Comparison of ENCODE assay signal across 12 mouse cellular contexts in genomic region chr13:55976911-55977381, GRCm38 (mm10).
DNase-seq lines count a peak whose midpoint lies in the region; ATAC-seq lines count a peak whose summit lies in the region.
"Had no signal": no experiment of that assay in that cellular context is flagged by ENCODE, and none has a peak within 500 bp of the region (broad histone marks: within the 10 kb centered on the region; RNA-seq: fewer than 3 reads in every experiment).

No protein-coding gene starts in this region.

- no peaks in the 10 kb centered on the region for H3K9me3 ChIP-seq in heart, embryonic 11.5 days (replicated peaks; ENCODE audit: control insufficient read depth, low read length)
- no peaks in the 10 kb centered on the region for H3K9me3 ChIP-seq in limb, embryonic 15.5 days

- no peak for DNase-seq in heart, adult 8-10 months (ENCODE audit: low spot score)
- peak; percentile 81 for DNase-seq in NIH3T3 (ENCODE audit: low read depth)
- DNase-seq in forelimb bud, embryonic 11.5 days (ENCODE audit: low read depth, low spot score) = peak; percentile 26
- DNase-seq in Muller cell, postnatal 12 days (ENCODE audit: inconsistent ontology term) = no peak
- no peak for DNase-seq in left cerebral cortex, postnatal 14 days (ENCODE audit: low spot score in 2 of 2)
- DNase-seq: kidney, adult 2 months; right cerebral cortex, adult 18-20 months had no signal

- intact Hi-C loops in left cerebral cortex, postnatal 14 days (cut with DNase I) = no loop called here

- H3K27ac ChIP-seq in heart, embryonic 11.5 days (ENCODE audit: low read depth, low read length) = peak overlapping the region; percentile 65; the same call in 1 of the 2 replicates
- H3K27ac ChIP-seq in limb, embryonic 15.5 days = no peak overlapping the region

- no peaks in the 10 kb centered on the region for H3K36me3 ChIP-seq in heart, embryonic 11.5 days (ENCODE audit: control insufficient read depth, insufficient read depth, low read length)
- H3K36me3 ChIP-seq in limb, embryonic 15.5 days = no peaks in the 10 kb centered on the region

- H3K4me3 ChIP-seq in heart, embryonic 11.5 days (ENCODE audit: low read depth, low read length) = no peak overlapping the region
- no peak overlapping the region for H3K4me3 ChIP-seq in limb, embryonic 15.5 days
- H3K4me3 ChIP-seq: erythroblast, embryonic 14.5 days; megakaryocyte, embryonic 14.5 days had no signal

- peaks cover 13% of the 10 kb centered on the region for H3K4me1 ChIP-seq in heart, embryonic 11.5 days (ENCODE audit: control insufficient read depth, insufficient read depth, low read length)
- peaks cover 11% of the 10 kb centered on the region for H3K4me1 ChIP-seq in limb, embryonic 15.5 days
- H3K4me1 ChIP-seq: megakaryocyte, embryonic 14.5 days had no signal

- 28% methylated on average over 10 of the region's 10 CpGs for WGBS in heart, embryonic 11.5 days (ENCODE audit: insufficient replicate concordance)
- WGBS in limb, embryonic 15.5 days = 17% methylated on average over 10 of the region's 10 CpGs

- H3K27me3 ChIP-seq in heart, embryonic 11.5 days (ENCODE audit: control insufficient read depth, insufficient read depth, low read length) = no peaks in the 10 kb centered on the region; the same call in 1 of the 2 replicates
- peaks cover 20% of the 10 kb centered on the region for H3K27me3 ChIP-seq in limb, embryonic 15.5 days

- H3K4me2 ChIP-seq in heart, embryonic 11.5 days = peak overlapping the region; percentile 49
- peak overlapping the region; percentile 26; the same call in 1 of the 2 replicates for H3K4me2 ChIP-seq in limb, embryonic 15.5 days

- ATAC-seq in heart, embryonic 11.5 days (replicated peaks; ENCODE audit: insufficient number of reproducible peaks, low FRiP score, low TSS enrichment) = no peak
- ATAC-seq in limb, embryonic 15.5 days (ENCODE audit: insufficient number of reproducible peaks, low FRiP score, low TSS enrichment, low read depth) = no peak
- ATAC-seq in CD4-positive, CD25-positive, alpha-beta regulatory T cell, adult 4 months = no peak

- H3K9ac ChIP-seq in heart, embryonic 11.5 days (ENCODE audit: low read depth, low read length) = 0 out of 2 replicates have a peak overlapping the region, but pooled peaks have one; percentile 40
- H3K9ac ChIP-seq in limb, embryonic 15.5 days = no peak overlapping the region

Comparison
In these comparisons a context has a peak if more than half of its experiments do, and no peak if none do; other contexts are left out.
1. DNase-seq: peak in NIH3T3 (single experiment) and forelimb bud, embryonic 11.5 days (single experiment); none in heart, adult 8-10 months (single experiment), Muller cell, postnatal 12 days (single experiment) and left cerebral cortex, postnatal 14 days (0 of 2).